In genomic region chr5:131642752-131643151, GRCm38 (mm10) we compare ENCODE assay signal across 8 mouse cellular contexts.
DNase-seq lines count a peak whose midpoint lies in the region; ATAC-seq lines count a peak whose summit lies in the region.
"Had no signal": no experiment of that assay in that cellular context is flagged by ENCODE, and none has a peak within 500 bp of the region (broad histone marks: within the 10 kb centered on the region; RNA-seq: fewer than 3 reads in every experiment).

No protein-coding gene starts in this region.

- DNase-seq in embryonic facial prominence, embryonic 14.5 days (ENCODE audit: low spot score), result peak; percentile 60
- no peak for DNase-seq in right cerebral cortex, adult 18-20 months
- DNase-seq in thymus, postnatal 14 days, result no peak
- DNase-seq: adrenal gland, postnatal 14 days had no signal

- no peak overlapping the region for H3K9ac ChIP-seq in embryonic facial prominence, embryonic 14.5 days (ENCODE audit: low read depth, low read length)
- no peak overlapping the region for H3K9ac ChIP-seq in heart, embryonic 14.5 days (ENCODE audit: low read length)
- H3K9ac ChIP-seq in midbrain, embryonic 13.5 days (replicated peaks), result no peak overlapping the region
- no peak overlapping the region for H3K9ac ChIP-seq in intestine, embryonic 15.5 days

- no peak overlapping the region for H3K4me3 ChIP-seq in brown adipose tissue, adult 24 weeks (ENCODE audit: insufficient read depth, low read depth, low read length)
- no peak overlapping the region for H3K4me3 ChIP-seq in embryonic facial prominence, embryonic 14.5 days (ENCODE audit: low read depth, low read length)
- no peak overlapping the region for H3K4me3 ChIP-seq in heart, embryonic 14.5 days (ENCODE audit: control insufficient read depth in 1 of 2, insufficient read depth in 1 of 2, low read depth in 1 of 2, low read length in 2 of 2)
- H3K4me3 ChIP-seq in midbrain, embryonic 13.5 days (replicated peaks), result no peak overlapping the region
- no peak overlapping the region for H3K4me3 ChIP-seq in intestine, embryonic 15.5 days (replicated peaks)

- no peaks in the 10 kb centered on the region for H3K9me3 ChIP-seq in embryonic facial prominence, embryonic 14.5 days (ENCODE audit: control insufficient read depth, low read length)
- no peaks in the 10 kb centered on the region for H3K9me3 ChIP-seq in heart, embryonic 14.5 days (ENCODE audit: control insufficient read depth, low read length)
- no peaks in the 10 kb centered on the region for H3K9me3 ChIP-seq in midbrain, embryonic 13.5 days
- H3K9me3 ChIP-seq in intestine, embryonic 15.5 days, result no peaks in the 10 kb centered on the region

- no peaks in the 10 kb centered on the region for H3K36me3 ChIP-seq in embryonic facial prominence, embryonic 14.5 days (ENCODE audit: control insufficient read depth, insufficient read depth, low read length)
- H3K36me3 ChIP-seq in heart, embryonic 14.5 days (ENCODE audit: control insufficient read depth, insufficient read depth, low read length), result no peaks in the 10 kb centered on the region
- no peaks in the 10 kb centered on the region for H3K36me3 ChIP-seq in midbrain, embryonic 13.5 days
- no peaks in the 10 kb centered on the region for H3K36me3 ChIP-seq in intestine, embryonic 15.5 days

- 53% methylated on average over 2 of the region's 2 CpGs for WGBS in embryonic facial prominence, embryonic 14.5 days
- WGBS in heart, embryonic 14.5 days, result 21% methylated on average over 2 of the region's 2 CpGs
- 28% methylated on average over 2 of the region's 2 CpGs for WGBS in midbrain, embryonic 13.5 days
- 64% methylated on average over 2 of the region's 2 CpGs for WGBS in intestine, embryonic 15.5 days

- peak; percentile 24 for ATAC-seq in embryonic facial prominence, embryonic 14.5 days (ENCODE audit: low read depth)
- ATAC-seq in heart, embryonic 14.5 days (ENCODE audit: insufficient number of reproducible peaks, insufficient read depth, low FRiP score, low read depth), result peak; percentile 53
- ATAC-seq in midbrain, embryonic 13.5 days, result peak; percentile 24; the same call in 1 of the 2 replicates
- no peak for ATAC-seq in intestine, embryonic 15.5 days

- H3K27ac ChIP-seq in brown adipose tissue, adult 24 weeks (replicated peaks; ENCODE audit: low read depth, low read length), result peak overlapping the region; percentile 81
- 0 out of 2 replicates have a peak overlapping the region, but pooled peaks have one; percentile 4 for H3K27ac ChIP-seq in embryonic facial prominence, embryonic 14.5 days (replicated peaks; ENCODE audit: low read depth, low read length)
- H3K27ac ChIP-seq in heart, embryonic 14.5 days (replicated peaks in 1 of 2; ENCODE audit: control insufficient read depth in 1 of 2, insufficient read depth in 1 of 2, low read depth in 2 of 2, low read length in 2 of 2), result peak overlapping the region; percentile 39
- H3K27ac ChIP-seq in midbrain, embryonic 13.5 days, result peak overlapping the region; percentile 70
- no peak overlapping the region for H3K27ac ChIP-seq in intestine, embryonic 15.5 days

- peaks cover 14% of the 10 kb centered on the region for H3K4me1 ChIP-seq in brown adipose tissue, adult 24 weeks (ENCODE audit: control insufficient read depth, insufficient read depth, insufficient read length, low read length)
- peaks cover 34% of the 10 kb centered on the region for H3K4me1 ChIP-seq in embryonic facial prominence, embryonic 14.5 days (ENCODE audit: control insufficient read depth, insufficient read depth, low read length)
- peaks cover 22 to 23% of the 10 kb centered on the region in 2 experiments for H3K4me1 ChIP-seq in heart, embryonic 14.5 days (ENCODE audit: control insufficient read depth in 2 of 2, insufficient read depth in 2 of 2, low read length in 2 of 2)
- peaks cover 69% of the 10 kb centered on the region for H3K4me1 ChIP-seq in midbrain, embryonic 13.5 days (replicated peaks)
- 0 out of 2 replicates have a peak, but pooled peaks cover 2% of the 10 kb centered on the region for H3K4me1 ChIP-seq in intestine, embryonic 15.5 days (replicated peaks)

- H3K27me3 ChIP-seq in embryonic facial prominence, embryonic 14.5 days (replicated peaks; ENCODE audit: control insufficient read depth, insufficient read depth, low read length), result no peaks in the 10 kb centered on the region
- no peaks in the 10 kb centered on the region for H3K27me3 ChIP-seq in heart, embryonic 14.5 days (ENCODE audit: control insufficient read depth, insufficient read depth, low read length)
- H3K27me3 ChIP-seq in midbrain, embryonic 13.5 days, result peaks cover 34% of the 10 kb centered on the region
- no peaks in the 10 kb centered on the region for H3K27me3 ChIP-seq in intestine, embryonic 15.5 days (replicated peaks)

- H3K4me2 ChIP-seq in embryonic facial prominence, embryonic 14.5 days (ENCODE audit: low read depth, low read length), result no peak overlapping the region
- no peak overlapping the region for H3K4me2 ChIP-seq in heart, embryonic 14.5 days (ENCODE audit: low read length)
- 0 out of 2 replicates have a peak overlapping the region, but pooled peaks have one; percentile 2 for H3K4me2 ChIP-seq in midbrain, embryonic 13.5 days (replicated peaks)
- H3K4me2 ChIP-seq in intestine, embryonic 15.5 days (replicated peaks), result no peak overlapping the region
